In genomic region chr16:17583064-17583463, GRCm38 (mm10) we compare ENCODE assay signal across 7 mouse cellular contexts. TPM values are rescaled to one million over a fixed set of nuclear protein-coding genes. Genes with fewer than 3 reads are reported as not detected.
DNase-seq lines count a peak whose midpoint lies in the region; ATAC-seq and TF ChIP-seq lines count a peak whose summit lies in the region.

TSS of gene Slc7a4 (minus strand) at chr16:17583214.

- no peaks in the 10 kb centered on the region for H3K9me3 ChIP-seq in hindbrain, embryonic 11.5 days (ENCODE audit: control insufficient read depth, low read length)
- no peaks in the 10 kb centered on the region for H3K9me3 ChIP-seq in liver, postnatal 0 days (ENCODE audit: low read length)
- H3K9me3 ChIP-seq in stomach, embryonic 15.5 days = no peaks in the 10 kb centered on the region

- no peaks in the 10 kb centered on the region for H3K27me3 ChIP-seq in spleen, adult 2 months (ENCODE audit: control insufficient read depth, insufficient read depth, low read length)
- no peaks in the 10 kb centered on the region for H3K27me3 ChIP-seq in hindbrain, embryonic 11.5 days (ENCODE audit: control insufficient read depth, insufficient read depth, low read length)
- H3K27me3 ChIP-seq in liver, postnatal 0 days (ENCODE audit: insufficient read depth, low read length) = no peaks in the 10 kb centered on the region
- H3K27me3 ChIP-seq in stomach, embryonic 15.5 days (replicated peaks) = peaks cover under 1% of the 10 kb centered on the region; the same call in 1 of the 2 replicates

- no peak for DNase-seq in spleen, adult 2 months (ENCODE audit: low read depth in 1 of 2, low spot score in 2 of 2)
- no peak for DNase-seq in spleen, adult 18-20 months
- peak; percentile 61 for DNase-seq in hindbrain, embryonic 11.5 days (ENCODE audit: low spot score)
- DNase-seq in liver, postnatal 0 days = peak; percentile 44
- DNase-seq in heart, adult 18-20 months = no peak

- H3K4me2 ChIP-seq in hindbrain, embryonic 11.5 days (replicated peaks; ENCODE audit: low read depth, low read length) = no peak within 1 kb of the TSS
- H3K4me2 ChIP-seq in liver, postnatal 0 days (ENCODE audit: low read depth, low read length) = no peak within 1 kb of the TSS
- no peak within 1 kb of the TSS for H3K4me2 ChIP-seq in stomach, embryonic 15.5 days

- no peaks in the 10 kb centered on the region for H3K36me3 ChIP-seq in spleen, adult 2 months (ENCODE audit: control insufficient read depth, insufficient read depth, low read length)
- H3K36me3 ChIP-seq in hindbrain, embryonic 11.5 days (ENCODE audit: control insufficient read depth, insufficient read depth, low read length) = no peaks in the 10 kb centered on the region
- no peaks in the 10 kb centered on the region for H3K36me3 ChIP-seq in liver, postnatal 0 days (replicated peaks; ENCODE audit: insufficient read depth, low read length)
- H3K36me3 ChIP-seq in stomach, embryonic 15.5 days = no peaks in the 10 kb centered on the region

- H3K4me1 ChIP-seq in spleen, adult 2 months (ENCODE audit: control insufficient read depth, insufficient read depth, insufficient read length) = no peaks in the 10 kb centered on the region
- H3K4me1 ChIP-seq in bone marrow, adult 2 months (ENCODE audit: control insufficient read depth, insufficient read depth, low read length) = no peaks in the 10 kb centered on the region
- no peaks in the 10 kb centered on the region for H3K4me1 ChIP-seq in hindbrain, embryonic 11.5 days (replicated peaks; ENCODE audit: control insufficient read depth, insufficient read depth, low read length)
- H3K4me1 ChIP-seq in liver, postnatal 0 days (ENCODE audit: insufficient read depth) = no peaks in the 10 kb centered on the region
- H3K4me1 ChIP-seq in stomach, embryonic 15.5 days = no peaks in the 10 kb centered on the region

- no peak within 1 kb of the TSS for H3K27ac ChIP-seq in spleen, adult 2 months (ENCODE audit: insufficient read depth, low read length)
- H3K27ac ChIP-seq in bone marrow, adult 2 months (ENCODE audit: control insufficient read depth, insufficient read depth, low read depth, low read length, poor library complexity) = no peak within 1 kb of the TSS
- H3K27ac ChIP-seq in hindbrain, embryonic 11.5 days (ENCODE audit: low read depth, low read length) = no peak within 1 kb of the TSS
- H3K27ac ChIP-seq in liver, postnatal 0 days (ENCODE audit: low read depth) = no peak within 1 kb of the TSS
- H3K27ac ChIP-seq in stomach, embryonic 15.5 days = no peak within 1 kb of the TSS

- WGBS in spleen, adult 2 months = 50% methylated on average over 8 of the region's 8 CpGs
- WGBS in bone marrow, adult 2 months = 50% methylated on average over 8 of the region's 8 CpGs
- WGBS in hindbrain, embryonic 11.5 days = 14% methylated on average over 8 of the region's 8 CpGs
- WGBS in liver, postnatal 0 days (ENCODE audit: insufficient replicate concordance) = 27% methylated on average over 8 of the region's 8 CpGs
- WGBS in stomach, embryonic 15.5 days = 26% methylated on average over 8 of the region's 8 CpGs

- no peak within 1 kb of the TSS for H3K9ac ChIP-seq in hindbrain, embryonic 11.5 days (ENCODE audit: low read depth, low read length)
- H3K9ac ChIP-seq in liver, postnatal 0 days (replicated peaks) = no peak within 1 kb of the TSS
- no peak within 1 kb of the TSS for H3K9ac ChIP-seq in stomach, embryonic 15.5 days

- no peak for ATAC-seq in hindbrain, embryonic 11.5 days (ENCODE audit: low FRiP score)
- ATAC-seq in liver, postnatal 0 days = no peak
- no peak for ATAC-seq in stomach, embryonic 15.5 days (ENCODE audit: insufficient read depth, low FRiP score, low read depth)

- TF ChIP-seq EP300 in liver, postnatal 0 days (IDR thresholded peaks at IDR 0.05; ENCODE audit: low read depth) = no peak

- no peak within 1 kb of the TSS for H3K4me3 ChIP-seq in spleen, adult 2 months (ENCODE audit: extremely low read depth, insufficient read depth, insufficient read length)
- H3K4me3 ChIP-seq in bone marrow, adult 2 months (replicated peaks; ENCODE audit: control insufficient read depth, low read depth, low read length) = no peak within 1 kb of the TSS
- no peak within 1 kb of the TSS for H3K4me3 ChIP-seq in hindbrain, embryonic 11.5 days (ENCODE audit: low read depth, low read length)
- no peak within 1 kb of the TSS for H3K4me3 ChIP-seq in liver, postnatal 0 days (ENCODE audit: low read depth, low read length)
- H3K4me3 ChIP-seq in stomach, embryonic 15.5 days (replicated peaks) = no peak within 1 kb of the TSS

- no peak for TF ChIP-seq POLR2A in spleen, adult 2 months (IDR thresholded peaks at IDR 0.05; ENCODE audit: low read depth, low read length)
- no peak for TF ChIP-seq POLR2A in bone marrow, adult 2 months (IDR thresholded peaks at IDR 0.05; ENCODE audit: borderline replicate concordance, control insufficient read depth, low read depth, low read length)

- TF ChIP-seq CTCF in spleen, adult 2 months (IDR thresholded peaks at IDR 0.05; ENCODE audit: extremely low read depth, insufficient read depth, insufficient read length, insufficient replicate concordance) = peak; percentile 13; the same call in 1 of the 2 replicates
- peak; percentile 65 for TF ChIP-seq CTCF in bone marrow, adult 2 months (IDR thresholded peaks at IDR 0.05; ENCODE audit: control insufficient read depth, insufficient read depth, low read length)
- peak; percentile 78 for TF ChIP-seq CTCF in liver, postnatal 0 days (IDR thresholded peaks at IDR 0.05; ENCODE audit: low read depth)

RNA-seq across cellular contexts. Expression of gene Slc7a4, which starts in this region (rescaled TPM):
- polyA plus RNA-seq in spleen, adult 2 months (2012; rRNA removed) = 4.3 and 5.1 TPM in 2 replicates
- 4.5 and 4.6 TPM in 2 replicates for polyA plus RNA-seq in bone marrow, adult 2 months (2011; ENCODE audit: insufficient read depth, insufficient read length, low replicate concordance, missing spikeins)
- 1.9 and 2.1 TPM in 2 replicates for polyA plus RNA-seq in hindbrain, embryonic 11.5 days (2014; fragmentation: Nextera tagmentation; extraction: Ambion mirVana)
- polyA plus RNA-seq in liver, postnatal 0 days (2015; fragmentation: Nextera tagmentation; extraction: Ambion mirVana) = 3.3 and 3.7 TPM in 2 replicates
- polyA plus RNA-seq in stomach, embryonic 15.5 days (2015; fragmentation: Nextera tagmentation; extraction: Ambion mirVana) = 21.8 and 25.4 TPM in 2 replicates
- 1 to 10 TPM; 4.2 to 4.3 TPM for total RNA-seq in heart, adult 18-20 months (2021)

Comparison
In these comparisons a context has a peak if more than half of its experiments do, and no peak if none do; other contexts are left out.
1. DNase-seq: peak in hindbrain, embryonic 11.5 days (single experiment) and liver, postnatal 0 days (single experiment); none in spleen, adult 2 months (0 of 2), spleen, adult 18-20 months (0 of 2) and heart, adult 18-20 months (0 of 2).
2. CTCF ChIP-seq: peak in every context shown above with its lines; median percentile 78 in liver, postnatal 0 days; 65 in bone marrow, adult 2 months; 13 in spleen, adult 2 months.